Mouse (Mus musculus) layer of hippocampus, postnatal 25 days (tissue): ENCODE measurements around the gene Zbtb3. TPM values are rescaled to one million over a fixed set of nuclear protein-coding genes. Genes with fewer than 3 reads are reported as not detected.
A peak's percentile ranks its signal among the peaks of the same experiment; 100 is the strongest.

Source experiments
- DNase-seq, 2 experiments: peaks; one replicate each; pipeline ENCODE4 v3.0.0; 2022; ENCODE audit warnings: mixed read lengths in 2 of 2, low spot score in 1 of 2; ENCODE audit errors: extremely low spot score in 1 of 2
- total RNA-seq, 2 experiments: library from RNA; stranded (reverse); gene quantifications; 2 replicates each; pipeline ENCODE4 v1.2.3; 2021

Zbtb3 gene
- 1 to 10 TPM; 6.4 to 6.6 TPM for total RNA-seq

- peak; percentile 66 to 81 for DNase-seq
These were observed at the start of gene Zbtb3 for GRCm38 (mm10) chr19:8802130-8802821. Zbtb3 (plus strand) TSS chr19:8802555.

- DNase-seq, result no peak
These were observed 46.7 kb upstream of the Zbtb3 start for GRCm38 (mm10) chr19:8755652-8756051.

GRCm38 (mm10) chr19:8756635-8757387, 45.5 kb upstream of the Zbtb3 start, which contains the start of gene Nxf1:
Nxf1 (plus strand) TSS chr19:8757073.
- DNase-seq, result peak; percentile 83 to 88

GRCm38 (mm10) chr19:8757471-8757998, 44.8 kb upstream of the Zbtb3 start:
- DNase-seq, result no peak

GRCm38 (mm10) chr19:8758899-8759298, 43.5 kb upstream of the Zbtb3 start:
- DNase-seq, result no peak

- DNase-seq, result no peak
These were observed 41.6 kb upstream of the Zbtb3 start for GRCm38 (mm10) chr19:8760757-8761156.

- no peak for DNase-seq
These were observed 39.1 kb upstream of the Zbtb3 start for GRCm38 (mm10) chr19:8763276-8763675.

GRCm38 (mm10) chr19:8765562-8765961, 36.8 kb upstream of the Zbtb3 start:
- DNase-seq, result no peak

DNA sequence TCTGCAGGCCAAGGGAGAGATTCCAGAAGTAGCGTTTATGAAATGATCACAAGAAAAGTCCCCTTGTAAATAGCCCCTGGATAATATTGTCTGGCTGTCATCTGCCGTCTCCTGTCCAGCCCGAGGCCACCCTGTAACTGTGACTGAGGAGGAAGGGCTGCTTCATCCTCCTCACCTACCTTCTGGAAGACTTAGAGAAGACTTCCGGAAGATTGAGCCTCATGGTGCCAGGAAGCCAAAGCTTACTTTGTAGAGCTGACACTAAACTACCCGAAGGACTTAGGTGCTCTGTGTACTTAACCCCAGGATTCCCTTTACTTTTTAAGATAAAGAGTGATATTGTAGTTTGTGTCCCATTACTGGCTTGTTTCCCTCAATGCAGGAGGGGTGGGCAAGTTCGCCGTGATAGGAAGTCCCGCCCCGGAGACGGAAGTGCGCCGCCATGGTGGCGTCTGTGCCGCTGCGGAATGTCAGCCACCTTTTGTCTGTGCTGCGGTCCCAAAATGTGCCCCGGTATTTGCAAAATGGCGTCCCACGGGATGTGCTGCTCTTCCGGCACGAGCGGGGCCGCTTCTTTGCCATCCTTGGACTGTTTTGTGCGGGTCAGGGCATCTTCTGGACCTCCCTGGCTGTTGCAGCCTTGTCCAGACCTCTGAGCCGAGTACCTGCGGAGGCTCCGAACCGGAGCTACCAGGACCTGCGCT, 31.6 kb upstream of the Zbtb3 start, which contains the start of gene Tmem223:
Gene Tmem223, plus strand, starts transcription at position 430 of the 704 bp plus-strand sequence.
- DNase-seq, result peak; percentile 80 to 81

GRCm38 (mm10) chr19:8772996-8773395, 29.4 kb upstream of the Zbtb3 start:
- DNase-seq, result no peak

GRCm38 (mm10) chr19:8773409-8773808, 28.9 kb upstream of the Zbtb3 start:
- DNase-seq, result no peak

DNA sequence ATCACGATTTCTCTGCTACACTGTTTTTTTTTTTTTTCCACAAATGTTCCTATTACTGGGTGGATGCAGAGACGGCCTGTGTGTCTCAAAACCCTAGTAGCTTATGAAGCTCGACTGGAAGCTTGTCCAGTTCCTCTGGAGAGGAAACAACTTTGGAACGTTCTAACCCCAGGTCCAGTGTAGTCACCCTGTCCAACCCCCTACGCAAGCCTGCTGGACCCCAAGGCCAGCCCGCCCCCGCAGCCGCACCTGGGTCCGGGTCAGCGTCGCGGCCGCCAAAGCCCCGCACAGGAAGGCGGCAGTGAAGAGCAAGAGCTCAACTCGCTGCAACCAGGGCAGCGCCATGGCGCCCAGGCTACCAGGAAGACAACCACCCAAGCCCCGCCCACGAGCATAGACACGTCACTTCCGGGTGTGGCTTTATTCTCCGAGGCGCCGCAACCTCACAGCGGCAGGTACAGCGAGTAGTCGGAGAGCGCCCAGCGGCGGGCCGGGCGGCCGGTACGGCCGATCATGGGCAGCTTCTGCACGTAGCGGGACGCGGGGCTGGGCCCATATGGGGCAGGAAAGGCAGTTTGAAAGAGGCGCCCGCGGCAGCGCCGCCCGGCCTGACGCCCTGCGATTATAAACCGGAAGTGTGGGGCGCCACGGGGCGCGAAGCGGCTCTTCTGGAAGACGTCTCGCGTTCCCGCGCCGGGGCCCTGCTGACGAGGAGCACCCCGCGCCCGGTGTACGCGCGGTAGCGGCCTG, 28.1 kb upstream of the Zbtb3 start, which contains the start of gene Tmem179b:
Gene Tmem179b, minus strand, starts transcription at position 382 of the 750 bp plus-strand sequence.
- DNase-seq, result peak; percentile 96 to 99

DNA sequence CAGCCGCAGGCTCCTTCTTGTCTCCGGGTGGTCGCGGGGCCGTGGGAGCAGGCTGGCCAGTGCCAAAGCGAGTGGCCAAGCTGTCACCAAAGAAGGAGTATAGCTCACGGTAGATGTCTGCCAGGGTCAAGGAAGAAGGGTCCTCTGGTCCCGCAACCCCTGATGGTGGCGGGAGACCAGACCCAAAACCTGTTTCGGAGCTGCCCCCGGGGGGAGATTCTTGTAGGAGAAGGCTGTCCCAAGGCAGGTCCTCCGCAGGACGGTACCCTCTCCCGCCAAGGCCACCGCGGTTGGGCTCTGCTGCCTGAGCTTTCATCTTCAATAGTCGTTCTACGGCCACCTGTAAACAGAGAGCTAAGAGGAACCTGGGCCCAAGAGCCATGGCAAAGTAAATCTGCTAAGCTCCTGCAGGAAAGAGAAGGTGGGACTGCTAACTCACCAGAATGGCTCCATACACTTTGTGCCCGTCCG, 27.4 kb upstream of the Zbtb3 start:
- no peak for DNase-seq

DNA sequence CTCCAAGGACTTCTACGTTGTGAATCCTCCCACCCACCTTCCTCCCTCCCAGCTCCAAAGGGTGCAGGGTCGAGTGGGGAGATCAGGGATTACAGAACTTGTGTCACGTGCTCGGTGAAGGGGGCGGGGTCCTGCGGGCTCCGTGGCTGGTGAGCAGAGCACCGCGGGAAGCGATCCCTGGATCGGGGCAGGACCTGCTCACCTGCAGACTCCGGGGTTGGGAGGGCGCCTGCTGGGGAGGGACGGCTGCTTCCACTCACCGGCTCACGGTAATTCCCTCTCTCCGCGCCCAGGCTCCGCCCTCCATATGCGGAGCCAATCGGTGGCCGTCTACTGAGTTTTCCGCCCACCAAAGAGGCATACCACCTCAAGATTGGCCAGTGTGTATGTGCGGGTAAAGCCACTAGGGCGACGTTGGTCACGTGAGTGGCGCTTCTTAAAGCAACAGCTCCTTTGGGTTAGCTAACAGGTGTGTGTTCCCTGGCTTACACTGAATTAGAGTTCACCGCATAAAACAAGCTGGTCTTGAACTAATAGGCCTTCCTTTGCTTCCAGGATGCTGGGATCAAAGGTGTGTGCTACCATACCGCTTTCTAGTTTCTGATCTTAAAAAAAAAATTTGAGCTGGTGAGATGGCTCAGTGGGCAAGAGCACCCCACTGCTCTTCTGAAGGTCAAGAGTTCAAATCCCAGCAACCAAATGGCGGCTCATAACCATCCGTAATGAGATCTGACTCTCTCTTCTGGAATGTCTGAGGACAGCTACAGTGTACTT, 16.2 kb upstream of the Zbtb3 start, which contains the start of gene Taf6l:
Gene Taf6l, minus strand, starts transcription at position 410 of the 774 bp plus-strand sequence.
- peak; percentile 67 to 69 for DNase-seq

DNA sequence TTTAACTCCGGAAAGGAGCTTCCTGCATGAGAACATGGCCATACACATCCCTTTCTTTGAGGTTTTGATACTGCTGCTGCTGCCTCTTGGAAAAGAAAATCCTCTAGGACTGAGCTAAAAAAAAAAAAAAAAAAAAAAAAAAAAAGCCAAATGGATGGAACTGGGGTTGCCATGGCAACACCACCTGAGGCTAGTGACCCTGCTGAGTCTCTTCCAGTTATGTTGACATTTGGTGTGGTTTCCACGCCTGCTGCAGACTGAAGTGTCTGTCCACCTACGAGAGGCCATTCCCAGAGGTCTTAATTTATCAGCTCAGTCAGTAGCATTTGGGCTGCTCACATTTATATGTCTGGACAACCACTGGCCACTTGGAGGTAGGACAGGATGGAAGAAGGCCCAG, 13.8 kb upstream of the Zbtb3 start:
- no peak for DNase-seq

DNA sequence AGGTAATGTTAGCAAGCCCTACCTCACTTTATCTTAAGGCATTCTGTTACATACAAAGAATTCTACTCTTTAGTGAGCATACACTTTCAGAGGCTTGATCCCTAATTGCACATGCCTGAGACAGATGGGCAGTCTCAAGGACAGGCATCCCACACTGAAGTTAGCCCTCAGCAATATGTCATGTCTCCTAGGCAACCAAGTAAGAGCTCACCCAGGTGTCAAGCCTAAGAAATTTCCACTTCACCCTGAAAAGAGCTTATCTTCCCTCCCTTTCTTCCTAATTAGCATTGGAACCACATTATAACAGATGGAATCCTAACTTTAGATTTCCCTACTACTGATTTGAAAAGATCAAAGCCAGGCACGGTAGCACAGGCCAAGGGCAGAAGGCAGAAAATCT, 13.2 kb upstream of the Zbtb3 start:
- DNase-seq, result no peak

- DNase-seq, result no peak
These were observed 12.2 kb upstream of the Zbtb3 start for GRCm38 (mm10) chr19:8790171-8790570.

- DNase-seq, result peak; percentile 74 to 76
These were observed 4.0 kb upstream of the Zbtb3 start, which contains the start of gene Polr2g for GRCm38 (mm10) chr19:8798264-8798946. Polr2g (minus strand) TSS chr19:8798577.
